Mouse (Mus musculus): ENCODE results near the gene Plac9a. TPM values are rescaled to one million over a fixed set of nuclear protein-coding genes. Genes with fewer than 3 reads are reported as not detected.
"Not testable (repeated sequence)": the region's sequence is repeated elsewhere in the genome, so short reads cannot be mapped to it uniquely, and the experiment has no call there.

The Plac9a gene
- total and polyA plus RNA-seq, 2 experiments from 2014 or later, result 0.31 TPM; not detected in 1

DNA sequence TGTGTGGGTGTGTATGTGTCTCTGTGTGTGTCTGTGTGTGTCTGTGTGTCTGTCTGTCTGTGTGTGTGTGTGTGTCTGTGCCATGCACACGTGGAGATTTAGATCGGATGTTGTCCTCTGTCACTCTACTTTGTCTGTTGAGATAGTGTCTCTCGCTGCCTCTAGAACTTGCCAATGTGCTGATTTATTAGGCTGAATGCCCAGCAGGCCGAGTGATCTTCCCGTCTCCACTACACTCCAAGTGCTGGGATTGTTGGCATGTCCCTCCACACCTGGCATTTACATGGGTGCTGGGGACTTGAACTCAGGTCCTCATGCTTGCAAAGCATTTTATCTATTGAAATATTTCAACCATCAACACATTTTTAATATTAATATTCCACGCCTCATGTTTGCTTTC is 51.7 kb downstream of the Plac9a start:
- no peak overlapping the region for H3K9ac ChIP-seq (replicated peaks; ENCODE audit: low read depth, low read length)
- no peaks in the 10 kb centered on the region for H3K27me3 ChIP-seq (ENCODE audit: control insufficient read depth, insufficient read depth, low read length)
- WGBS, result 39% methylated on average over 6 of the region's 6 CpGs
- DNase-seq (ENCODE audit: low spot score) (no peak), ATAC-seq (ENCODE audit: insufficient read depth, low read depth) (no peak)
- H3K27ac ChIP-seq (ENCODE audit: low read depth), result peak overlapping the region; percentile 69
- H3K4me3 ChIP-seq (ENCODE audit: low read depth, low read length), result no peak overlapping the region
- H3K4me2 ChIP-seq (ENCODE audit: low read depth, low read length), result no peak overlapping the region
- H3K36me3 ChIP-seq (replicated peaks; ENCODE audit: control insufficient read depth, insufficient read depth, low read length), result no peaks in the 10 kb centered on the region
- no peaks in the 10 kb centered on the region for H3K9me3 ChIP-seq (replicated peaks; ENCODE audit: control insufficient read depth, low read length)
- TF ChIP-seq EP300 (IDR thresholded peaks at IDR 0.05; ENCODE audit: low read depth), result no peak
- TF ChIP-seq CTCF (IDR thresholded peaks at IDR 0.05; ENCODE audit: low read depth), result no peak
- peaks cover 42% of the 10 kb centered on the region for H3K4me1 ChIP-seq (ENCODE audit: control insufficient read depth, insufficient read depth)

DNA sequence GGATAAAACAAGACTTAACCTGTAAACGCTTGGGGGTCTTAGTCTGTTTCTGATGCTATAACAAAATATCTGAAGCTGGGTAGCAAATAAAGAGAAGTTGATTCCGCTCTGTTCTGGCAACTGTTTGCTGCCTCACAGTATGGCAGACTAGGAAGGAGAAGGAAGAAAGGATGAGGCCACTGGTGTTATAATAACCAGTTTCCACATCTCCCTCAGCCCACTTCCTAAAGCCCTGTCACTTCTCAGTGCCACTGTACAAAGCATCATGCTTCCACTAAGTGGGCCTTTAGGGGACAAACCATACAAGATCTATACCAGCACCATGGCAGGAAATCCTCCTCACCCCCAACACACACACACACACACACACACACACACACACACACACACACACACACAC is 52.5 kb downstream of the Plac9a start:
- no peak for TF ChIP-seq CTCF (IDR thresholded peaks at IDR 0.05; ENCODE audit: low read depth)
- no peak for TF ChIP-seq EP300 (IDR thresholded peaks at IDR 0.05; ENCODE audit: low read depth)
- no peaks in the 10 kb centered on the region for H3K9me3 ChIP-seq (replicated peaks; ENCODE audit: control insufficient read depth, low read length)
- H3K4me1 ChIP-seq (ENCODE audit: control insufficient read depth, insufficient read depth), result peaks cover 42% of the 10 kb centered on the region
- peak overlapping the region; percentile 69; the same call in 1 of the 2 replicates for H3K27ac ChIP-seq (ENCODE audit: low read depth)
- no peaks in the 10 kb centered on the region for H3K27me3 ChIP-seq (ENCODE audit: control insufficient read depth, insufficient read depth, low read length)
- no peak overlapping the region for H3K4me2 ChIP-seq (ENCODE audit: low read depth, low read length)
- WGBS, result 97% methylated on average over 2 of the region's 2 CpGs
- no peak for ATAC-seq (ENCODE audit: insufficient read depth, low read depth)
- no peak overlapping the region for H3K9ac ChIP-seq (replicated peaks; ENCODE audit: low read depth, low read length)
- no peak overlapping the region for H3K4me3 ChIP-seq (ENCODE audit: low read depth, low read length)
- DNase-seq (ENCODE audit: low spot score), result no peak
- no peaks in the 10 kb centered on the region for H3K36me3 ChIP-seq (replicated peaks; ENCODE audit: control insufficient read depth, insufficient read depth, low read length)

DNA sequence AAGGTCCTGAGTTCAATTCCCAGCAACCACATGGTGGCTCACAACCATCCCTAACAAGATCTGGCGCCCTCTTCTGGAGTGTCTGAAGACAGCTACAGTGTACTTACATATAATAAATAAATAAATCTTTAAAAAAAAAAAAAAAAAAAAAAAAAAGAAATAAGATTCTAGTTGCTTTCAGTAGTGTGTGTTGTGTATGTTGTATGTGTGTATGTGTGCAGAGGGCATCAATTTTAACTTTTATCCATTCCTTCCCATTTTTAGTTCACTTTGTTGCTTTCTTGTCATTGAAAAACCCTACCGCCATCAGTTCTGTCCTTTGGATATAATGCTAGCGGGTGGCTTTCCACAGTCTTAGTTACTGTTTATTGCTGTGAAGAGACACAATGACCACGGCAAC is 54.2 kb downstream of the Plac9a start:
- H3K4me2 ChIP-seq (ENCODE audit: low read depth, low read length); H3K27me3 ChIP-seq (ENCODE audit: control insufficient read depth, insufficient read depth, low read length); H3K36me3 ChIP-seq (replicated peaks; ENCODE audit: control insufficient read depth, insufficient read depth, low read length); H3K9me3 ChIP-seq (replicated peaks; ENCODE audit: control insufficient read depth, low read length); DNase-seq (ENCODE audit: low spot score); ATAC-seq (ENCODE audit: insufficient read depth, low read depth); H3K4me3 ChIP-seq (ENCODE audit: low read depth, low read length); H3K27ac ChIP-seq (ENCODE audit: low read depth); H3K9ac ChIP-seq (replicated peaks; ENCODE audit: low read depth, low read length): not testable (repeated sequence)
- 92% methylated on average over 3 of the region's 4 CpGs for WGBS
- H3K4me1 ChIP-seq (ENCODE audit: control insufficient read depth, insufficient read depth), result peaks cover 33% of the 10 kb centered on the region

- no peaks in the 10 kb centered on the region for H3K9me3 ChIP-seq (replicated peaks; ENCODE audit: control insufficient read depth, low read length)
- 95% methylated on average over 6 of the region's 6 CpGs for WGBS
- peaks cover 29% of the 10 kb centered on the region for H3K4me1 ChIP-seq (ENCODE audit: control insufficient read depth, insufficient read depth)
- no peaks in the 10 kb centered on the region for H3K36me3 ChIP-seq (replicated peaks; ENCODE audit: control insufficient read depth, insufficient read depth, low read length)
- no peak for DNase-seq (ENCODE audit: low spot score)
- no peak for ATAC-seq (ENCODE audit: insufficient read depth, low read depth)
- TF ChIP-seq EP300 (IDR thresholded peaks at IDR 0.05; ENCODE audit: low read depth), result no peak
- no peak for TF ChIP-seq CTCF (IDR thresholded peaks at IDR 0.05; ENCODE audit: low read depth)
- no peak overlapping the region for H3K9ac ChIP-seq (replicated peaks; ENCODE audit: low read depth, low read length)
- H3K27ac ChIP-seq (ENCODE audit: low read depth), result no peak overlapping the region
- no peaks in the 10 kb centered on the region for H3K27me3 ChIP-seq (ENCODE audit: control insufficient read depth, insufficient read depth, low read length)
- H3K4me2 ChIP-seq (ENCODE audit: low read depth, low read length), result no peak overlapping the region
- H3K4me3 ChIP-seq (ENCODE audit: low read depth, low read length), result no peak overlapping the region
Measured at GRCm38 (mm10) chr14:25848237-25848636, 54.7 kb downstream of the Plac9a start.

DNA sequence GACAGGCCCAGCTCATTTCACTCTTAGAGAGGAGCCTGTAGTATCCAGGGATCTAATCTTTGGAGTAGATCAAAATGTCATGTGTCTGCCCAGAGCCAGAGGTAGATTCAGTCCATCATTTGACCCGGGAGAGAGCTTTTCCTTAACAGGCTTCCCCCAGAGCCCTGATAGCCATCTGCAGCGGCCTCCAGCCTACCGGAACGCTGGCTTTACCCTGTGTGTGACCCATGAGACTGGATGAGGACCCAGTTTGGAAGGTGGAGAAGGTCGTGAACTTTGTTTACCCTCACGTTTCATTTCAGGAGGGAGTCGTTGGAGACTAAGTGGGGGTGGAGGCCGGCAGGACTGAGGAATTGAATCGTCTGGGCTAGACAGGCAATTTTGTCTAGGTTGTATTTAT is 55.2 kb downstream of the Plac9a start:
- H3K4me2 ChIP-seq (ENCODE audit: low read depth, low read length), result no peak overlapping the region
- 39% methylated on average over 9 of the region's 9 CpGs for WGBS

GRCm38 (mm10) chr14:25846516-25846915 is 56.4 kb downstream of the Plac9a start:
- DNase-seq (ENCODE audit: low spot score) (no peak), ATAC-seq (ENCODE audit: insufficient read depth, low read depth) (no peak)
- no peak overlapping the region for H3K9ac ChIP-seq (replicated peaks; ENCODE audit: low read depth, low read length)
- H3K4me1 ChIP-seq (ENCODE audit: control insufficient read depth, insufficient read depth), result peaks cover 19% of the 10 kb centered on the region
- H3K4me2 ChIP-seq (ENCODE audit: low read depth, low read length), result no peak overlapping the region
- TF ChIP-seq CTCF (IDR thresholded peaks at IDR 0.05; ENCODE audit: low read depth) (no peak), EP300 (IDR thresholded peaks at IDR 0.05; ENCODE audit: low read depth) (no peak)
- no peak overlapping the region for H3K27ac ChIP-seq (ENCODE audit: low read depth)
- H3K27me3 ChIP-seq (ENCODE audit: control insufficient read depth, insufficient read depth, low read length), result no peaks in the 10 kb centered on the region
- no peaks in the 10 kb centered on the region for H3K9me3 ChIP-seq (replicated peaks; ENCODE audit: control insufficient read depth, low read length)
- no peaks in the 10 kb centered on the region for H3K36me3 ChIP-seq (replicated peaks; ENCODE audit: control insufficient read depth, insufficient read depth, low read length)
- 69% methylated on average over 8 of the region's 8 CpGs for WGBS
- H3K4me3 ChIP-seq (ENCODE audit: low read depth, low read length), result no peak overlapping the region

More for the DNA sequence above, 55.2 kb downstream of the Plac9a start:
- DNase-seq (ENCODE audit: low spot score) (no peak), ATAC-seq (ENCODE audit: insufficient read depth, low read depth) (no peak)
- TF ChIP-seq CTCF (IDR thresholded peaks at IDR 0.05; ENCODE audit: low read depth), result no peak
- no peak for TF ChIP-seq EP300 (IDR thresholded peaks at IDR 0.05; ENCODE audit: low read depth)
- H3K4me1 ChIP-seq (ENCODE audit: control insufficient read depth, insufficient read depth), result peaks cover 28% of the 10 kb centered on the region
- H3K27me3 ChIP-seq (ENCODE audit: control insufficient read depth, insufficient read depth, low read length), result no peaks in the 10 kb centered on the region
- H3K4me3 ChIP-seq (ENCODE audit: low read depth, low read length), result no peak overlapping the region
- no peaks in the 10 kb centered on the region for H3K9me3 ChIP-seq (replicated peaks; ENCODE audit: control insufficient read depth, low read length)
- H3K9ac ChIP-seq (replicated peaks; ENCODE audit: low read depth, low read length), result no peak overlapping the region
- no peaks in the 10 kb centered on the region for H3K36me3 ChIP-seq (replicated peaks; ENCODE audit: control insufficient read depth, insufficient read depth, low read length)
- H3K27ac ChIP-seq (ENCODE audit: low read depth), result no peak overlapping the region
